Mouse (Mus musculus) splenic B cell, adult 2 months (primary cell): ENCODE results near the gene Smyd4.
A peak's percentile ranks its signal among the peaks of the same experiment; 100 is the strongest.

Experiments used
- DNase-seq: peaks from one replicate; pipeline ENCODE4 v3.0.0-alpha.2; 2011; ENCODE audit warnings: low read depth, low spot score
- H3K27me3 ChIP-seq: 2 replicates; pipeline ENCODE4 v1.6.1; 2012; ENCODE audit warnings: mild to moderate bottlenecking, low read length, moderate library complexity, mixed read lengths; ENCODE audit not compliant: control insufficient read depth, poor library complexity, insufficient read depth, severe bottlenecking
- H3K36me3 ChIP-seq: 2 replicates; pipeline ENCODE4 v1.6.1; 2012; ENCODE audit warnings: mild to moderate bottlenecking, low read length, moderate library complexity, mixed read lengths; ENCODE audit not compliant: control insufficient read depth, poor library complexity, insufficient read depth, severe bottlenecking

The Smyd4 gene

GRCm38 (mm10) chr11:75443711-75444110 is 95.5 kb downstream of the Smyd4 start:
- Histone ChIP-seq H3K36me3 (peaks cover 22% of the 10 kb centered on the region), H3K27me3 (no peaks in the 10 kb centered on the region)
- DNase-seq = no peak

GRCm38 (mm10) chr11:75448575-75448974 is 100.3 kb downstream of the Smyd4 start:
- peaks cover 23% of the 10 kb centered on the region for H3K36me3 ChIP-seq
- no peaks in the 10 kb centered on the region for H3K27me3 ChIP-seq
- no peak for DNase-seq

GRCm38 (mm10) chr11:75449695-75450094 is 101.5 kb downstream of the Smyd4 start:
- H3K27me3 ChIP-seq = no peaks in the 10 kb centered on the region
- DNase-seq = no peak
- H3K36me3 ChIP-seq = peaks cover 21% of the 10 kb centered on the region

GRCm38 (mm10) chr11:75450304-75450908 is 102.2 kb downstream of the Smyd4 start:
- no peak for DNase-seq
- Histone ChIP-seq H3K36me3 (peaks cover 16% of the 10 kb centered on the region), H3K27me3 (no peaks in the 10 kb centered on the region)

- DNase-seq = no peak
Measured at GRCm38 (mm10) chr11:75450936-75451335, 102.7 kb downstream of the Smyd4 start.

GRCm38 (mm10) chr11:75452081-75452480 is 103.8 kb downstream of the Smyd4 start:
- Histone ChIP-seq H3K27me3 (no peaks in the 10 kb centered on the region), H3K36me3 (peaks cover 12% of the 10 kb centered on the region)
- no peak for DNase-seq

More at GRCm38 (mm10) chr11:75450936-75451335, 102.7 kb downstream of the Smyd4 start:
- H3K27me3 ChIP-seq = no peaks in the 10 kb centered on the region
- H3K36me3 ChIP-seq = peaks cover 14% of the 10 kb centered on the region

- Histone ChIP-seq H3K36me3 (peaks cover 8% of the 10 kb centered on the region), H3K27me3 (no peaks in the 10 kb centered on the region)
- DNase-seq = no peak
Measured at GRCm38 (mm10) chr11:75452812-75453557, 104.8 kb downstream of the Smyd4 start.

- Histone ChIP-seq H3K36me3 (peaks cover 3% of the 10 kb centered on the region), H3K27me3 (no peaks in the 10 kb centered on the region)
- peak; percentile 96 for DNase-seq
Measured at GRCm38 (mm10) chr11:75453991-75454930, 106.0 kb downstream of the Smyd4 start, which contains the start of gene Wdr81. Wdr81 (minus strand) TSS chr11:75454717.
